Mouse (Mus musculus) gastrocnemius, adult 2 months (tissue): Measurements from ENCODE around the gene Fstl4. TPM values are rescaled to one million over a fixed set of nuclear protein-coding genes. Genes with fewer than 3 reads are reported as not detected.

ENCODE experiments used
- DNase-seq: peaks from one replicate; pipeline ENCODE4 v3.0.0; 2022
- H3K27ac ChIP-seq: fragments of 200-600 bp; 2 replicates; pipeline ENCODE4 v1.8.1; 2022; ENCODE audit warnings: mild to moderate bottlenecking
- H3K4me3 ChIP-seq: fragments of 200-600 bp; 2 replicates; pipeline ENCODE4 v1.8.1; 2022; ENCODE audit warnings: mild to moderate bottlenecking, moderate library complexity
- CTCF ChIP-seq: fragments of 200-600 bp; IDR thresholded peaks from 2 replicates; pipeline ENCODE4 v1.8.1; 2022; ENCODE audit warnings: antibody characterized with exemption, mild to moderate bottlenecking, moderate library complexity
- intact Hi-C: fragments of 180-260 bp; cut with DNase I; formaldehyde crosslinking; loops from one replicate; pipeline ENCODE4 v1.15.1; 2025
- total RNA-seq, 2 experiments: library from RNA; stranded (reverse); gene quantifications; 2 replicates each; pipeline ENCODE4 v1.2.3; 2021

The Fstl4 gene
- total RNA-seq, 2 experiments from 2014 or later: not detected

DNA sequence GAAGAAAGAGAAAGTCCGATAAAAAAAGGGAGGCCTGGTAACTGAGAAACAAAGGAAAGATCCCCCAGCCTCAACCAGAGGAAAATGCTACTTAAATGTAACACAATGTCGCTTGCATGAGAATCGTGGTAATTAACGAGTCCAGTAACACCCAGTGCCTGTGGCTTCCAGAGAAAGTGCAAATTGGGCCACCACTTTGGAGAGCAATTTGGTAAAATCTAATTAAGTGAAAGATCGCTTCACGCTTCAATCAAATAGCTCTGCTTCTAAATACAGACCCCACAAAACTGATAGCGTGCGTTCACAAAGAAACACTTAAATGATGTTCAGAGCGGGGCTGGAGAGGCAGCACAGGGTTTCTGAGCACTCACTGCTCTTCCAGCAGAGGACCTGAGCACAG lies 446.4 kb downstream of the Fstl4 start:
- DNase-seq: no peak

DNA sequence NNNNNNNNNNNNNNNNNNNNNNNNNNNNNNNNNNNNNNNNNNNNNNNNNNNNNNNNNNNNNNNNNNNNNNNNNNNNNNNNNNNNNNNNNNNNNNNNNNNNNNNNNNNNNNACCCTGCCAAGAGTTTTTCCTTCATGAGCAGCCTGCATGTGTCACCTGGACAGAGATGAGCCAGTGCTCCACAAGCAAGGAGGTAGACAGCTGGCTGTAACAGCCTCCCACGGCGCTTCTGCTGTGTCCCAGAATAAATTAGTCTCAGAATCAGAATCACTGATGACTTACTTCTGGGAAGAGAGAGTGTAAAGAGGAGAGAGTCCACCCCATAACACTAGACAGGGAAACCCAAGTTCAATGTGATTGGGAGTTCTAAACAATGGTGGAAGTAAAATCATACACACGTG lies 464.6 kb downstream of the Fstl4 start:
- no peak for TF ChIP-seq CTCF
- no peak for DNase-seq
- Histone ChIP-seq H3K4me3 (no peak overlapping the region), H3K27ac (no peak overlapping the region)
- intact Hi-C loops: no loop called here

More for the DNA sequence above, 446.4 kb downstream of the Fstl4 start:
- no peak for TF ChIP-seq CTCF
- intact Hi-C loops: no loop called here
- H3K27ac ChIP-seq: no peak overlapping the region
- H3K4me3 ChIP-seq: no peak overlapping the region

DNA sequence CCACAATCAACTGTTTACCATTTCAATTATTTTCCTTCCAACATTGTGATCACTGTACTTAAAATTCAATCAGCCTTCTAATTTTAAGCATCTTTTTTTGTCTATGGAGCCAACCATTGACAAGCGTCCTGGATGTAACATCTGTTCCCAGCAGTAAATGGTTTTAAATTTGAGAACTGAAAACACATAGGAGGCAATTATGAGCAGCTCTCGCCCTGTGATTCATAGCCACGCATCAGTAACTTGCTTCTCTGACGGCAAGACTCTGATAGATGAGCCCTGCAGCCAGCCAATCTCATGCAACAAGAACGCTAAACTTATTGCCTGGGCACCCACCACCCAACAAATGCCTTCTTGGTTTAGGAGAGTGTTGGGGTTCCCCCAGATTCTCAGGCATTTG lies 467.4 kb downstream of the Fstl4 start:
- no peak for DNase-seq
- Histone ChIP-seq H3K27ac (no peak overlapping the region), H3K4me3 (no peak overlapping the region)
- no peak for TF ChIP-seq CTCF
- intact Hi-C loops: no loop called here

DNA sequence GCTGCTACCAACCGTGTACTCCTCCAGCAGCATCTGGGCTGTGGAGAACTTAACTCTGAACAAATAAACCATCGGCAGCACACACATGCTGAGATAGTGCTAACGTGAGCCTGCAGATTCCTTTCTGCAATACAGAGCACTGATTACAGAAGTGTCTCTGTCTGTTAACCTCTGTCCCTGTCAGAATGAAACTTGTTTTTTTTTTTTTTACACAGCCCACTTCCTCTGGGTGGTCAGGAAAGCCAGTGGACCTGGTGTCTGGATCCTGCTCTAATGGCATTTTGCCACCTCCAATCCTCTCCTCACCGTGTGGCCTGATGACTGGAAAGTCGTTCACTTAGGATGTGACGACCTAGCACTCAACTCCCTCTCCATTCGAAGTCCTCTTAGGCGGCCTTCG lies 469.2 kb downstream of the Fstl4 start:
- intact Hi-C loops: no loop called here
- Histone ChIP-seq H3K27ac (no peak overlapping the region), H3K4me3 (no peak overlapping the region)
- no peak for TF ChIP-seq CTCF
- DNase-seq: no peak
